Mouse (Mus musculus): ENCODE data around the gene Trim39.

- TF ChIP-seq CTCF (IDR thresholded peaks at IDR 0.05; ENCODE audit: borderline replicate concordance, insufficient read depth, low read depth, low read length): no peak
- TF ChIP-seq POLR2A (IDR thresholded peaks at IDR 0.05; ENCODE audit: borderline replicate concordance, insufficient read depth, low read length): no peak
Observed at GRCm38 (mm10) chr17:36226921-36227320, 45.1 kb downstream of the Trim39 start.

Measured in cerebellum, adult 2 months (tissue).